Mouse (Mus musculus): ENCODE results near the gene Leng1. TPM values are rescaled to one million over a fixed set of nuclear protein-coding genes. Genes with fewer than 3 reads are reported as not detected.
A peak's percentile ranks its signal among the peaks of the same experiment; 100 is the strongest.

Leng1 gene
- polyA plus RNA-seq, 1 experiment from 2014 or later: 16.3 TPM

DNA sequence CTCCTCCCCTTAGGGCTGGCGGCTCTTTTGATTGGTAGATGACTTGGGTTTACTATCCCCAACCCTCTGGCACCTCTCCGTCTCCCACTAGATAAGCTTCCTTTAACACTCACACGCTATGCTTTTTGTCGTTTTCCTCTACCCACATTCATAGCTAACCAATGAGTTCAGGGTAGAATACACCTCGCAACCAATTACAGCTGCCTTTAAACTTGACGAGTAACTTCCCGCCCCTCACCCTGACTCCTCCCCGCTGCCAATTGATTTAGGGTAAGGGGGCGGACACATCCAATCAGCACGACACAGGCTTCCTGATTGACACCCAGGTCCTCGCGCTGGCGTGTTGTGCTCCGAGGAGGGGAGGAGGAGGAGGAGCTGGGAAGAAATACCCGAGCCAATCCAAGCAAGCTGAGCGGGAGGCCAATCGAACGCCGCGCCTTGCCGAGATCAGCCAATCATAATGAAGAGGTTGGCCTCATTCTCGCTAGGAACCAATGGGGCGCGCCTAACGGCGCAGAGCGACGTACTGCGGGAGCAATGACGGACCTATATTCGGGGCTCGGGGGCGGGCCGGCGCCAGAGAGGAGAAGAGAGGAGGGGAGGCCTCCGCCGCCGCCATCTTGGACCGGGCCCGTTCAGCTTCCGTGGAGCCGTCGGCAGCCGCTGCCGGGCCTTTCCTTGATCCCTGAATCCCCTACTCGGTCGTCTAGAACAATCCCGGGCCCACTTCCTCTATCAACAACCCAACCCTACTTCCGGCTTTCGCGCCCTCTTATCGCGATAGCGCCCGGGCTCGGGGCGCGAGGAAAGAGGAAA is 20.8 kb downstream of the Leng1 start, which contains the start of gene Cnot3:
Gene Cnot3 (plus strand): TSS at position 597 of the 816 bp plus-strand sequence.
- WGBS: under 1% methylated on average over 53 of the region's 58 CpGs
- peak within 1 kb of the TSS; percentile 98 for H3K9ac ChIP-seq
- H3K4me1 ChIP-seq (replicated peaks): peaks cover 49% of the 10 kb centered on the region
- no peaks in the 10 kb centered on the region for H3K9me3 ChIP-seq
- peak within 1 kb of the TSS; percentile 85 for H3K4me2 ChIP-seq
- H3K27ac ChIP-seq: peak within 1 kb of the TSS; percentile 97
- ATAC-seq (ENCODE audit: low FRiP score): peak; percentile 99
- no peaks in the 10 kb centered on the region; the same call in 1 of the 2 replicates for H3K27me3 ChIP-seq
- peaks cover 20% of the 10 kb centered on the region for H3K36me3 ChIP-seq
- H3K4me3 ChIP-seq: peak within 1 kb of the TSS; percentile 98

DNA sequence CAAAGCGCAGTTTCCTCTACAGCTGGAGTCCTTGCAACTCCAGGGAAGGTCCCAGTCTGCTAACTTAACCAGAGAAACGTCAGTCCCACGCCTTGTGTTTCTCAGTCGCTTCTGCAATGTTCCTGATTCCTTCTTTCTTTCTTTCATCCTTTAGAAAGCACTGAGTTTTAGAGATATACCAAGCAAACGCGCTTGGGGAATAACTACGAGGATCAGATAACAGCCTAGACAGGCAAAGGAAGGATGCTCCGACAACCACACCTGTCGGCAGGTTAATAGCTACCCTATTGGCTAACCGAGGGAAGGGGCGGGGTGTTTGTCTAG is 21.3 kb downstream of the Leng1 start:
- Histone ChIP-seq H3K4me3 (peak overlapping the region; percentile 43), H3K9me3 (no peaks in the 10 kb centered on the region), H3K4me2 (peak overlapping the region; percentile 64), H3K27ac (peak overlapping the region; percentile 58; the same call in 1 of the 2 replicates), H3K27me3 (no peaks in the 10 kb centered on the region; the same call in 1 of the 2 replicates), H3K4me1 (replicated peaks) (peaks cover 43% of the 10 kb centered on the region), H3K9ac (peak overlapping the region; percentile 35; the same call in 1 of the 2 replicates), H3K36me3 (peaks cover 25% of the 10 kb centered on the region)
- WGBS: 3% methylated on average over 11 of the region's 11 CpGs
- peak; percentile 0; the same call in 1 of the 2 replicates for ATAC-seq (ENCODE audit: low FRiP score)

DNA sequence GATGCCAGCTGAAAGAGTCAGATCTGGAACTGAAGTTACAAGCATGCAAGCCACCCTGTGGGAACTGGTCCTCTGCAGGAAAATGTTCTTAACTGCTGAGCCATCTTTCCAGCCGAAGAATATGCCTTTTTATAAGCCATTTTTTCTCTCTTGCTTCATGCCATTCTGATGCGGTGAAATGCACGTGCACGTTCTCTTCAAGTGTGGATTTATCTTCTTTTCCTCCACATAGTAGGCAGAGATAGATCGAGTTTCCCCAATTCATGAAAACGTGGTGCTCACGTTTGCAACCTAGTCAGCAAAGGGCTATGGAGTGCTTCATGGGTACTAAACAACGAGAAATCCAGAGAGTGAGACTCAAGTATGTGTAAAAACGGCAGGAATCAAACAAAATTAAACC is 21.8 kb downstream of the Leng1 start:
- no peak for ATAC-seq (ENCODE audit: low FRiP score)
- Histone ChIP-seq H3K27ac (0 out of 2 replicates have a peak overlapping the region, but pooled peaks have one; percentile 58), H3K4me2 (peak overlapping the region; percentile 64), H3K4me3 (peak overlapping the region; percentile 43), H3K4me1 (replicated peaks) (peaks cover 39% of the 10 kb centered on the region), H3K27me3 (no peaks in the 10 kb centered on the region; the same call in 1 of the 2 replicates), H3K9me3 (no peaks in the 10 kb centered on the region), H3K9ac (peak overlapping the region; percentile 35; the same call in 1 of the 2 replicates), H3K36me3 (peaks cover 30% of the 10 kb centered on the region)
- WGBS: 24% methylated on average over 9 of the region's 9 CpGs

DNA sequence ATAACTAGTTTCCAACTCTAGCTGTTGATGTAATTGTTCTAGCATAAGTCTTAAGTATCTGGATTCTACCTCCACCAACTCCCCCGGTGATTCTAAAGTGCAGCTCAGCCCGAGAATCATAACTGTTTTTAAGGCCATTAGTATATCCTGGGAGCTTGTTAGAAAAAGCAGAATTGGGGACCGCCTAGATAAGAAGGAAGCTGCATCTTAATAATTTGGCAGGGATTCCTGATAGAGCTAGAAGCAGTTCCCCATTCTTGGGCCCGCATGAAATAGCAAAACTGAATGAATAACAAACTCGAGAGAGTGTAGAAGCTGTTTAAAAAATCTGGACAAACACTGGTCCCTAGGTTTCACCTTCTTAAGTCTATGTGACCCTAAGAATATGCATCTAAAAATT is 22.2 kb downstream of the Leng1 start:
- Histone ChIP-seq H3K27ac (no peak overlapping the region), H3K9me3 (no peaks in the 10 kb centered on the region), H3K4me2 (peak overlapping the region; percentile 64), H3K9ac (no peak overlapping the region), H3K4me1 (replicated peaks) (peaks cover 34% of the 10 kb centered on the region), H3K4me3 (peak overlapping the region; percentile 43; the same call in 1 of the 2 replicates), H3K27me3 (no peaks in the 10 kb centered on the region; the same call in 1 of the 2 replicates), H3K36me3 (peaks cover 34% of the 10 kb centered on the region)
- WGBS: 75% methylated on average over 5 of the region's 5 CpGs
- no peak for ATAC-seq (ENCODE audit: low FRiP score)

DNA sequence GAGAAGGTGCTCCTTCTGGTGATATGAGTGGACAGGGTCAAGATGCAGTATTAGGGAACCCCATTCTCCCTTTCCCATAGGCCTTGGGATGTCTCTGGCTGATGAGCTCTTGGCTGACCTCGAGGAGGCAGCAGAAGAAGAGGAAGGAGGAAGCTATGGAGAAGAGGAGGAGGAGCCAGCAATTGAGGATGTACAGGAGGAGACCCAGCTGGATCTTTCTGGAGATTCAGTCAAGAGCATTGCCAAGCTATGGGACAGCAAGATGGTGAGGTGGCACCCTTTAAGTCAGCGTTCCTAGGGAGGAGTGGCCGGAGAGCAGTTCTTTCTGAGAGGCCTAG is 35.2 kb downstream of the Leng1 start:
- peaks cover 49% of the 10 kb centered on the region for H3K36me3 ChIP-seq
- H3K27ac ChIP-seq: no peak overlapping the region; the same call in 1 of the 2 replicates
- ATAC-seq (ENCODE audit: low FRiP score): no peak
- peak overlapping the region; percentile 96 for H3K4me2 ChIP-seq
- H3K9ac ChIP-seq: peak overlapping the region; percentile 93
- WGBS: 60% methylated on average over 3 of the region's 3 CpGs
- no peaks in the 10 kb centered on the region for H3K9me3 ChIP-seq
- peak overlapping the region; percentile 69 for H3K4me3 ChIP-seq
- no peaks in the 10 kb centered on the region for H3K27me3 ChIP-seq
- peaks cover 38% of the 10 kb centered on the region for H3K4me1 ChIP-seq (replicated peaks)

DNA sequence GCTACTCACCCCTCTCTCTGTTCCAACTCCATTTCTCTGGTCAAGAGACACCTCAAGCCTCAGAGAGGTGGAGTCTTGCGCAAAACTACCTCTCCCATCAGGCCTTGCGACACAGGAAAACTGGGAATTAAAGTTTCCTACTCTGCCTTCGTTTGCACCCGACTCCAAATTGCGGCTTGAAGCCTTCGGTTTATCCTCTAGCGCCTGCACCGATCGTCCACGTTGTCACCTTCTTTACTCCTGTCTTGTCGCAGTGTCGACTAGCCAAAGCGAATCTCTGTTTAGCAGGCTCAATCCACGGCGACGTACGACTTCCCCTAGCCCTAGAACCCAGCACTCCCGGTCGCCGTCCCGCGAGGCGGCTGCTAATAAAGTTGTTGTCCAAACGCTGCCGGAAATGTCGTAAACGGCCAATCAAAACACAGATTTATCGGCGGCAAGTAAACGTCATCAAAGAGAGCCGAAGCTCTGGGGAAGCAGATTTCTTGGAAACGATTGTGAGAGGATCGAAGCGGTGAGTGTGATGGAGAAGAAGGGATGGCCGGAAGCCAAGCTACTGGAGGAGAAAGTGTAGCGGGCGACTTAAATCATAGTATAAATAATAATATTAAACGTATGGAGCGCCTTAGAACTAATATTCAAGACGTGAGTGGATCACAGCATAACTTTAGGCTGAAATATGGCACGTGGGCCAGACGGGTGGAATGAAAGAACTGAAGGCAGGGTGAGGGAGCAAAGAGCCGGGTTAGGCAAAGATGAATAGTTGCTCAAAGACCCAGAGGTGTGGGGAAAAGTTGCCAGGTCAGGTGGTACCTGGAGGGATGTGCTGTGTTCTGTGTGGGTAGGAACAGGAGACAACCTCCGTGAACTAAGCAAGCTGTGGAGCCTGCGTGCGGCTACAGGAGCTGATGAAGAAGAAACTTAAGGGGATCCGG is 35.8 kb downstream of the Leng1 start, which contains the start of the genes Tfpt and Prpf31:
Gene Tfpt (minus strand): TSS at position 387 of the 935 bp plus-strand sequence.
Gene Prpf31 (plus strand): TSS at position 443 of the 935 bp plus-strand sequence.
- Histone ChIP-seq H3K4me3 (peak within 1 kb of the TSS; percentile 69), H3K36me3 (peaks cover 49% of the 10 kb centered on the region), H3K27ac (peak within 1 kb of the TSS; percentile 87), H3K4me1 (replicated peaks) (peaks cover 38% of the 10 kb centered on the region), H3K4me2 (peak within 1 kb of the TSS; percentile 99), H3K9ac (peak within 1 kb of the TSS; percentile 93), H3K9me3 (no peaks in the 10 kb centered on the region), H3K27me3 (no peaks in the 10 kb centered on the region)
- 2% methylated on average over 47 of the region's 47 CpGs for WGBS
- peak; percentile 89 for ATAC-seq (ENCODE audit: low FRiP score)

DNA sequence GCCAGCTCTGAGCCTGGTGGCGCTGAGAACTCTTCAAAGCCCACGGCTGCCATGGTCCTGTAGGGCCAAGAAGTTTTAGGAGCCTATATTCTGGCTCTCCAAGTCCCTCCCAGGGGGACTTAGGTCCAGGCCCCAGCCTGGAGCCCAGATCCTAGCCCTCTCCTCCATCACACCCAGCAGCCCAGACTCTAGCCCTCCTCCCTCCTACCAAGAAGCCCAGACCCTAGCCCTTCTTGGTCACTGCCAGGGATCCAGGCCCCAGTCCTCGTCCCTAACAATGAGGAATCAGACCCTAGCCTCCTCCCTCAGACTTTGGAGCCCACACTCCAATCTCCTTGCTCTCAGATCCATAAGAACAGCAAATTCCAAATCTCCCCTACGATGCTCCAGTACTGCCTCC is 36.6 kb downstream of the Leng1 start:
- Histone ChIP-seq H3K27ac (peak overlapping the region; percentile 87), H3K36me3 (peaks cover 50% of the 10 kb centered on the region), H3K9me3 (no peaks in the 10 kb centered on the region), H3K27me3 (no peaks in the 10 kb centered on the region), H3K4me2 (peak overlapping the region; percentile 99), H3K4me1 (replicated peaks) (peaks cover 38% of the 10 kb centered on the region), H3K4me3 (peak overlapping the region; percentile 69), H3K9ac (peak overlapping the region; percentile 93)
- 36% methylated on average over 4 of the region's 4 CpGs for WGBS
- ATAC-seq (ENCODE audit: low FRiP score): peak; percentile 67

DNA sequence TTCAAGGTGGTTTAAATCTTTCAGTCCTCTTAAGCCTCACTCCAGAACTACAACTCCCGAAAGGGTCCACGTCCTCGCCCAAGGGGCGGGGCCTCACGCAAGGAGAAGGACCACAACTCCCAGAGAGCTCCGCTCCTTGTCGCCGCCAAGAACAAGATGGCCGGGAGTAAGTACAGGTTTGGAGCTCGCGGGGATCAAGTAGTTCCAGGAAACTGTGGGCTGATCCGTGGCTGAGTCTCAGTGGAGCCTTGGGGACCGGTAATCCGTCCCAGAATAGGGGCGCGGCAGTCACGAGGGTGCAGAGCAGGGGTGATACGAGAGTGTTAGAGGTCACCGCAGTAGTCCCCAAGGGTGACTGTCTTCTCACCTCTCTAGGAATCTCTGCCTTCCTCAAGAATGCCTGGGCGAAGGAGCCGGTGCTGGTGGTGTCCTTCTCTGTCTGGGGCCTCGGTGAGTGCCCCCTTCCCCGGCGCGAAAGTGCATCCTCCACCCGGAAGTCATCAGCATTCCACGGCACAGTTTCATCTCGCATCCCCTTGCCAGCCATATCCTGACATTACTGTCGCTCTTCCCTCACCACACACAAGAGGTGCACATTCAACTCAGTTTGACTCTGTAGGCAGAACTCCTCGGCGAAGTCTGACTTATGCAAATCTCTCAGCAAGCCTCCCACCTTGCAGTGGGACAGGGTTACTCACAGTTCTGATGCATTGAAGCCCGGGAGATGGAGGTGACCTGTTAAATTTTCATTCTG is 48.2 kb downstream of the Leng1 start, which contains the start of gene Ndufa3:
Gene Ndufa3 (plus strand): TSS at position 132 of the 754 bp plus-strand sequence.
- H3K27me3 ChIP-seq: no peaks in the 10 kb centered on the region
- peak within 1 kb of the TSS; percentile 72 for H3K4me3 ChIP-seq
- H3K36me3 ChIP-seq: peaks cover 34% of the 10 kb centered on the region
- H3K9ac ChIP-seq: peak within 1 kb of the TSS; percentile 88
- WGBS: 2% methylated on average over 32 of the region's 32 CpGs
- no peaks in the 10 kb centered on the region for H3K9me3 ChIP-seq
- peak within 1 kb of the TSS; percentile 78 for H3K27ac ChIP-seq
- H3K4me2 ChIP-seq: peak within 1 kb of the TSS; percentile 92
- peak; percentile 96 for ATAC-seq (ENCODE audit: low FRiP score)
- H3K4me1 ChIP-seq (replicated peaks): peaks cover 18% of the 10 kb centered on the region

DNA sequence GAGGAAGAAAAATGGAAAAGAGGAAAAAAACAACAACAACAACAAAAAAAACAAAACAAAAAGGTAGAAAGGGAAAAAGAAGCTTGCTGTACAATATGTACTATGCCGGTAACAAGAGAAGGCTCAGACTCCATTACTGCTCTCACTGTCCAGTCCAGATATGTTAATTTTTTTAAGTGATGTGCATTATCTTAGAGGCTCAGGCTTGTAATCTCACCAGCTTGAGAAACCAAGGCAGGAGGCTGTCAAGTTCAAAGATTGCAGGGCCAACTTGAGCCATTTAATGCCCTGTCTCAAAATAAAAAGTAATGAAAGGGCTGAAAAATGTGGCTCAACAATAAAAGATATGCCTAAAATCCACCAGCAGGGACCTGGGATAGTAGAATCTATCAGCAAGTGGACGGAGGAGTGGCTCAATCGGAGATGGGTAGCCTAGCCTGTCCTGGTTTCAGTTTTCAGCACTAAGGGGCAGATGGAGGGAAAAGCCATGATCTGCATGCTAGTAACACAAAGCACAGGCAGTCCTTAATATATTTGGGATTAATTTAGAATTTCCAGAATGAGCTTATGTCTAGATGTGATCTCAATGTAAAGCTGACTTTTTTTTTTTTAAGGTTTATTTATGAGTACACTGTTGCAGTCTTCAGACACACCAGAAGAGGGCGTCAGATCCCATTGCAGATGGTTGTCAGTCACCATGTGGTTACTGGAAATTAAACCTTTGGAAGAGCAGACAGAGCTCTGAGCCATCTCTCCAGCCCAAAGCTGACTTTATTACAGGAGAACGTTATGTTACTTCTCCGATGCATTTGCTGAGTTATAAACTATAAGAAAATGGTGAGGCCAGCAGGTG is 49.0 kb downstream of the Leng1 start:
- Histone ChIP-seq H3K27me3 (no peaks in the 10 kb centered on the region), H3K27ac (no peak overlapping the region), H3K9ac (no peak overlapping the region), H3K36me3 (peaks cover 26% of the 10 kb centered on the region), H3K4me1 (replicated peaks) (peaks cover 18% of the 10 kb centered on the region), H3K9me3 (no peaks in the 10 kb centered on the region), H3K4me3 (peak overlapping the region; percentile 72), H3K4me2 (peak overlapping the region; percentile 92; the same call in 1 of the 2 replicates)
- no peak; the same call in 1 of the 2 replicates for ATAC-seq (ENCODE audit: low FRiP score)
- WGBS: 43% methylated on average over 6 of the region's 6 CpGs

DNA sequence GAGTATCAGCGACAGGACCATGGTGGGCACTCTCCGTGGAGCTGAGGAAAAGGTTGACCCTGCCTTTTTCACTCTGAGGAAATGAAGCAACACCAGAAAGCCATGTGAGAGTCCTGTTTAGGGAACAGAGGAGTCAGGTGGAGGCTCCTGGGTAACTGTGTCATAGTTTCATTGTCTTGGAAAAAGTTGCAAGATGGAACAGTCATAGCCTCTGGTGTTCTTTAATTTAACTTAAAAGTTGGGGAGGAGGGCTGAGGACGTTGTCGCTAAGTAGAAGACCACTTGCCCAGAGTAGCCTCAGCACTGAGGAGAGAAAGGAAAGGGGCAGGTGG is 49.6 kb downstream of the Leng1 start, which contains the start of gene Oscar:
Gene Oscar (minus strand): TSS at position 101 of the 332 bp plus-strand sequence.
- peaks cover 21% of the 10 kb centered on the region for H3K36me3 ChIP-seq
- H3K4me3 ChIP-seq: peak within 1 kb of the TSS; percentile 72
- no peaks in the 10 kb centered on the region for H3K9me3 ChIP-seq
- no peak for ATAC-seq (ENCODE audit: low FRiP score)
- 81% methylated on average over 4 of the region's 4 CpGs for WGBS
- H3K27ac ChIP-seq: no peak within 1 kb of the TSS
- no peaks in the 10 kb centered on the region for H3K27me3 ChIP-seq
- peaks cover 18% of the 10 kb centered on the region for H3K4me1 ChIP-seq (replicated peaks)
- no peak within 1 kb of the TSS for H3K9ac ChIP-seq
- peak within 1 kb of the TSS; percentile 92; the same call in 1 of the 2 replicates for H3K4me2 ChIP-seq

All from hindbrain, embryonic 13.5 days (tissue).